Mouse (Mus musculus): ENCODE data around the gene Drd1.
A peak's percentile ranks its signal among the peaks of the same experiment; 100 is the strongest.

The Drd1 gene

GRCm38 (mm10) chr13:54072526-54073057 is 17.1 kb upstream of the Drd1 start:
- no peak for DNase-seq

DNA sequence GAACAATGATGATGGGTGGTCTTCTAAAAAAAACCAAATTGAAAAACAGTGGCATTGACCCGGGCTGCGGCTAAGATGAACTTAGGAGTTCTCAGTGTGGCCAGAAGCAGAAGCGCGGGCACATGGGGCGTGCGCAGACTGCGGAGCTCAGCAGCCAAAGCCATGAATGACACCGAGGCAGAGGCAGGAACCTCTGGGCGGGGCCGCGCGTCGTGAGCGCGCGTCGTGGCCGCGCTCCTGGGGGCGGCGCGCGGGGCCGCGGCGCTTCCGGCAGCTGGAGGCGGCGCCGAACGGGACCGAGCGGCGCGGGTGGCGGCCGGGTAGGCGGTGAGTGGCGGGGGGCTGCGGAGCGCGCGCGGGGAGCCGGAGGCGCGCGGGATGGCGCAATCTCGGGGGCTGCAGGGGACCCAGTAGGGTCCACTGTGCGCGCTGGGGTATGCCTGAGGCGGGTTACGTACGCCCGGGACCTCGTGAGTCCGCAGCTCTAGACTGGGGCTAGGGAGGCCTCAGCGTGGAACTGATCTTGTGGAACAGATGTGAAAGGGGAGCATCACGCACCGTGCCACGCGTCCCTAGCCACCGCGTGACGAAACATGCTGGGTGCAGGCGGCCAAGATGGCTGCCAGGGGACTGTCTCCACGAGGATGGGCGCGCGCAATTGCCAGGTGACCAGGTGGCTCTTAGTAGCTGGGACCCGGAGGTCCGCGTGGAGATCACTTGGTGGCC is 16.3 kb upstream of the Drd1 start, which contains the start of gene Sfxn1:
Gene Sfxn1, plus strand, starts transcription at position 264 of the 726 bp plus-strand sequence.
- DNase-seq, result peak; percentile 68

- no peak for DNase-seq
Measured at GRCm38 (mm10) chr13:54071011-54071410, 15.5 kb upstream of the Drd1 start.

GRCm38 (mm10) chr13:54067617-54068166 is 12.2 kb upstream of the Drd1 start:
- DNase-seq, result no peak

DNA sequence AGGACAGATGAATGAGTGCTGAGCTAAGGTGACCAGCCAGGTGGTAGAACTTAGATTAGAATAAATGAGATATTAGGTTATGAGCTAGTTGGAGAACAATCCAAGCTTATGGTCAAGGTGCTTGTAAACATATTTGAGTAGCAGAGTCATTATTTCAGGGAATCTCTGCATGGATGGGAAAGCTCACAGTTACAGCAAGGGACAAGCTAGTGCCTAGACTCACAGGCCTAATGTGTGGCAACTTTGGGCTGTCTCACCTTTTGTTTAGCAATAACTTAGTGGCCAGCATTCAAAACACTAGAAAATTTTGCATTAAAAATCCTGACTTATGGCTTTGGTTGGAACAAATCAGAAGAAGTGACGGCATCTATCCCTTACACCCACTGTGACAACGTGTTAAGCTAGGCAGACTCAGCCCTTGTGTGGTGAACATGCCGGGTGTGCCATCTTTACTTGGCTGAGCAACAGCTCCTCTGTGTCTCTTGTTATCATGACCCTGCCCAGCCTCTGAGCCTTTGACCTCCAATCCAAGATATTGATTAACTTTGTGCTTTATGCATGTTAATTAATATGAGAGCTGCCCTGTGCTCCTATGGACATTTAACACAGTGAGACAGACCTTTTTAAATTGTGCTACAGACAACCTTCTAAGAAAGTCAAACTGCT is 10.7 kb upstream of the Drd1 start:
- DNase-seq, result no peak

- peak; percentile 59 for DNase-seq
Measured at GRCm38 (mm10) chr13:54063292-54063691, 7.8 kb upstream of the Drd1 start.

GRCm38 (mm10) chr13:54062068-54062467 is 6.6 kb upstream of the Drd1 start:
- no peak for DNase-seq

- DNase-seq, result no peak
Measured at GRCm38 (mm10) chr13:54054962-54055361, 543 bp downstream of the Drd1 start.

- DNase-seq, result no peak
Measured at GRCm38 (mm10) chr13:54051641-54052040, 3.9 kb downstream of the Drd1 start.

GRCm38 (mm10) chr13:54048679-54049352 is 6.7 kb downstream of the Drd1 start:
- no peak for DNase-seq

DNA sequence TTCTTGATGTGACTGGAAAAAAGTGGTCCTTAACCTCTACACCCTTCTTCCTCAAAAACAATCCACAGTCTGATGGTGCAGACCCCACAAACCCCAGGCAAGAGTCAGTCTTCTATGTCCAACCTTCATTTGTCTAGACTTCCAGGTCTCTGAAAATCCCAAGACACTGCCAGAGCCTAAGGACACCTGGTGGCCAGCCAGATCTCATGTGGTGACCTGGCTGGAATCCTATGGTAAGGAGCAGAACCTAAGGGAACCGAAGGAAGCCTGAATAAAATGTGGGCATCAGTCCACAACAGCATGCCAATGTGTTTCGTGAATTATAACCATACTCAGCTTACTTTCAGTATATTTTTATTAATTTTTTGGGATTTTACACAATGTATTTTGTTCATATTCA is 15.2 kb downstream of the Drd1 start:
- peak; percentile 21 for DNase-seq

GRCm38 (mm10) chr13:54037936-54038335 is 17.6 kb downstream of the Drd1 start:
- no peak for DNase-seq

DNA sequence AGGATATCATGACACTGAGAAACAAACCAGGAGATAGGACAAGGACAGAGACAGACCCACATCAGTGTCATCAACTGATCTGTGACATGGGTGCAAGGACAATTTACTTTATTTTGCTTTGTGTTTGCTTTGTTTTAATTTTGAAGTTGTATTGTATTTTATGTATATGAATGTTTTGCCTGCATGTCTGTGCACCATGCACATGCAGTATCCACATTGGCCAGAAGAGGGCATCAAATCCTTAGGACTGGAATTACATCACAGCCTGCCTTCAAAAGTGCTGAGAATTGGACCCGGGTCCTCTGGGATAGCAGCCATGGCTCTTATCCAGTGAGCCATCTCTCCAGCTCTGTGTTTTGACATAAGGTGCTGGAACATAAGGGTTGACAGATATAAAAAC is 20.0 kb downstream of the Drd1 start:
- no peak for DNase-seq

GRCm38 (mm10) chr13:54033653-54034052 is 21.9 kb downstream of the Drd1 start:
- no peak for DNase-seq

GRCm38 (mm10) chr13:54027079-54027478 is 28.4 kb downstream of the Drd1 start:
- DNase-seq, result no peak

DNA sequence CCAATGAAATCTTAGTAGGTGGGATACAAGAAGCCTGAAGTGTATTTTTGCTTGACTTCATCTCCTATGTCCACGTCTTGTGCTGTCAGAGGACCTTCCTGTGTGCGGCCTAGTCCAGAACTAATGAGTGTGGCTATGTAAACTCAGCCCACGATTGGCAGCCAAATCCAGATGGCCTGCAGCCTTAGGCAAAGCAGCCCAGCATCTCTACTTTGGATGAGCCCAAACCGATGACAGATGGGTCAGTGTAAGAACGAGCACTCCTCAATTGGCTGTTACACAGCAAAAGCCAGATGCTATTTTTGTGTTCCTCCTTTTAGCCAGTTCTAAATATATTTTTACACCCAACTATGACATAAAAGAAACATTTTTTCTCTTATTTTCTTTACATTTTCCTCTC is 32.2 kb downstream of the Drd1 start:
- DNase-seq, result peak; percentile 23

GRCm38 (mm10) chr13:54008716-54009115 is 46.8 kb downstream of the Drd1 start:
- DNase-seq, result no peak

Measured in cerebellum, adult 9-10 months (tissue).